Mouse (Mus musculus) liver, postnatal 0 days (tissue): ENCODE data around the gene Slain2.

ENCODE experiments used
- CTCF ChIP-seq: sonication (generic); IDR thresholded peaks from 2 replicates; pipeline ENCODE4 v1.5.1; 2016; ENCODE audit warnings: antibody characterized with exemption, low read depth
- EP300 ChIP-seq: IDR thresholded peaks from 2 replicates; pipeline ENCODE4 v1.6.1; 2016; ENCODE audit warnings: antibody characterized with exemption, low read depth, mild to moderate bottlenecking

DNA sequence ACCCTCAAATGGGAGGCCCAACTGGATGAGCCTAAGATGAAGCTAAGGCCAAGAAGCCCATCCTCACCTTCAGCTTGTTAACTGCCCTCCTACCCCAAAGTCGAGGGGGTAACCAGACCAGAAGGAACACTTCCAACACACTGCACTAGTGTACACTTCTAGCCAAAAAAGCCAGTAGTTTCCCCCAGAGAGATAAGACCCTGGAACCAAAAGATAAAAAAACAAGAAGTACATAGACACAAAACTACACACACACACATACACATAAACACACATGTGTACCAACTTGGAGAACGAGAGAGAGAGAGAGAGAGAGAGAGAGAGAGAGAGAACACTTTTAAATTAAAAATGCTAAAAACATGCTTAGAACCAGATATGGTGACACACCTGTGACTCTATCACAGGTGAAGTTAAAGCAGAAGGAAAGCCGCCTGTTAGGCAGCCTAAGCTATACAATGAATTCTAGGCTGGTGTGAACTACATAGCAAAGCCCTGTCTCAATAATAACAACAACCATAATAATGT, 49.4 kb upstream of the Slain2 start:
- TF ChIP-seq CTCF (no peak), EP300 (no peak)
